Mouse (Mus musculus) intestine, embryonic 15.5 days (tissue): ENCODE results near the gene Col8a1. TPM values are rescaled to one million over a fixed set of nuclear protein-coding genes. Genes with fewer than 3 reads are reported as not detected.

Experiments used
- ATAC-seq: fragments of 200-750 bp; cut with Nextera tagmentation; 2 replicates; pipeline ENCODE4 v1.8.0; 2017; ENCODE audit warnings: moderate TSS enrichment, moderate library complexity
- H3K27ac ChIP-seq: fragments of 300-500 bp; sonication (generic); 2 replicates; pipeline ENCODE4 v1.5.1; 2015; ENCODE audit warnings: mild to moderate bottlenecking, inconsistent platforms
- H3K27me3 ChIP-seq: fragments of 300-500 bp; sonication (generic); replicated peaks from 2 replicates; pipeline ENCODE4 v1.6.1; 2015; ENCODE audit warnings: inconsistent platforms
- H3K36me3 ChIP-seq: fragments of 300-500 bp; sonication (generic); 2 replicates; pipeline ENCODE4 v1.6.1; 2015; ENCODE audit warnings: inconsistent platforms
- H3K4me1 ChIP-seq: fragments of 300-500 bp; sonication (generic); replicated peaks from 2 replicates; pipeline ENCODE4 v1.6.1; 2015; ENCODE audit warnings: inconsistent platforms
- H3K4me2 ChIP-seq: fragments of 300-500 bp; sonication (generic); replicated peaks from 2 replicates; pipeline ENCODE4 v1.6.1; 2015; ENCODE audit warnings: mild to moderate bottlenecking, inconsistent platforms
- H3K4me3 ChIP-seq: fragments of 300-500 bp; sonication (generic); replicated peaks from 2 replicates; pipeline ENCODE4 v1.5.1; 2015; ENCODE audit warnings: inconsistent platforms
- H3K9ac ChIP-seq: fragments of 300-500 bp; sonication (generic); 2 replicates; pipeline ENCODE4 v1.6.1; 2015; ENCODE audit warnings: inconsistent platforms
- H3K9me3 ChIP-seq: fragments of 300-500 bp; sonication (generic); 2 replicates; pipeline ENCODE4 v1.6.1; 2016; ENCODE audit warnings: inconsistent platforms
- WGBS: fragments of 180-500 bp; shearing (Covaris S2); methylation state at CpG from one replicate; pipeline ENCODE4 v1.1.7; 2015; 5-methylcytosine and 5-hydroxymethylcytosine counted together
- polyA plus RNA-seq: library from polyadenylated mRNA; unstranded; fragments of >200 nt; fragmentation: Nextera tagmentation; extraction: Ambion mirVana; gene quantifications from 2 replicates; pipeline ENCODE4 v1.2.1, GENCODE M21; 2015

Col8a1 gene
- 3.9 and 4.8 TPM in 2 replicates for polyA plus RNA-seq

DNA sequence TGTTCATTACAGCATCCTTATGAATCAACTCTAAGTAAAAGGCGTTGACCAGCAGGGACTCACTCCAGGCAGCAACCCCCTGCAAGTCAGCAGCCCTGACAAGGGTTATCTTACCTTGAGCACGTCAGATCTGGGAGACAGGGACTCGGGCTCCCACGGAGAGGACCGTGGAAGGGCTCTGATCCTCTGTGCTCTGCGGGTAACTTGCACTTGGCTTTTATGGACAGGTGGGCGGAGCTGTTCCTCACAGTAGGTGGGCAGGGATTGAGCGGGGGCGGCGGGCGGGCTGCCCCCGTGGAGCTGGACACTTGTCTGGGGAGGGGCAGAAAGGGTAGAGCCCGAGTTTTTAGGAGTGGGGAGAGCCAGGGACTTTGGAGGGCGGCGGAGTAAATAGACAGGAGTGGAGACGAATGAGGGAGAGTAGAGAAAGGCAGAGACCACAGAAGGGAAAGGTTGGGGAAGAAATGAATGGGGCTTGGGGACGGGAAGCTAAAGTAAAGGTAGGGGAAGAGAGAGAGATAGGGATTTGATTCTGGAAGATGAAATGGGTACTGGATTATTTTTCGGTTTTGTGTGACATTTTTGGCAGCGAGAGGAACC is at the start of gene Col8a1:
Gene Col8a1, minus strand, starts transcription at position 212 of the 600 bp plus-strand sequence.
- ATAC-seq: peak; percentile 61
- Histone ChIP-seq H3K4me2 (peak within 1 kb of the TSS; percentile 75), H3K36me3 (no peaks in the 10 kb centered on the region), H3K9me3 (no peaks in the 10 kb centered on the region), H3K4me1 (peaks cover 7% of the 10 kb centered on the region), H3K27me3 (peaks cover 5% of the 10 kb centered on the region; the same call in 1 of the 2 replicates), H3K9ac (0 out of 2 replicates have a peak within 1 kb of the TSS, but pooled peaks have one; percentile 18), H3K4me3 (peak within 1 kb of the TSS; percentile 32), H3K27ac (no peak within 1 kb of the TSS)
- WGBS: 3% methylated on average over 19 of the region's 19 CpGs

DNA sequence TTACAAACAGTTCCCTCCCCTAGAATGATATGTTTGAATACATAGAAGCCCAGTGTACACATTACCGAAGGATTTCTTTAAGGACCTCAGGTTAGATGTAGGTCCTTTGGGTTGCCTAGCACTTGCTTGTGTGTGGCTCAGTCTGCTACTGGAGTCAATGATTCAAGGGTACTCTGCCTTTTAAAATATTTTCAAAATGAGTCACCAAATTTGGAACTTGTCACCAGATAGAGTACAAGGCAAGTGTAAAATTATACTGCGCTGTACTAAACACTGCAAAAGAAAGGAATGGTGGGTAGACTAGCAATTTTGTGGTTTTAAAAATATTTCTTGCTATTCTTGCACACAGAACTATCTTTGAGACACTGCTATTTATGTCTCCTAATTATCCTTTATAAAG is 47.3 kb upstream of the Col8a1 start:
- H3K4me1 ChIP-seq: no peaks in the 10 kb centered on the region
- H3K9ac ChIP-seq: no peak overlapping the region
- WGBS: 90% methylated on average over 2 of the region's 2 CpGs
- no peaks in the 10 kb centered on the region for H3K27me3 ChIP-seq
- H3K36me3 ChIP-seq: no peaks in the 10 kb centered on the region
- H3K4me2 ChIP-seq: no peak overlapping the region
- no peak overlapping the region for H3K27ac ChIP-seq
- no peak overlapping the region for H3K4me3 ChIP-seq
- no peak for ATAC-seq
- no peaks in the 10 kb centered on the region for H3K9me3 ChIP-seq

DNA sequence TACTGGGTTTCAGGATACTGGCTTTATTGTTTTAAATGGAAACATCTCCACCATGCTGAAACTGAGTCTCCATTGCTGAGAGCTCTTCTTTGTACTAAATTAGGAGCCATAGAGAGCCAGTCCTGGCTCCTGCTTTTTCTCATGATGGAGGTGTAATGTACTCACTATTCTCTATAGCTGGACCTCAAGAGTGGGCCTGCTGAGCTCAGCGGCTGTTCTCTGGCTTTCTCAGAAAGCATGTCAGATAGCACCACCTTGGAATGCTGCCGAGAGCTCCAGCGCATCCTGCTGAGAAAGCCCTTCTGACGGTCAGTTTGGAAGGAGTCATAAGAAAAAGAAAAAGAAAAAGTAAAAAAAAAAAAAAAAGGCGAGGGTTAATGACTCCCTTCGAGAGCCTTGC is 41.8 kb upstream of the Col8a1 start:
- Histone ChIP-seq H3K36me3 (no peaks in the 10 kb centered on the region), H3K4me2 (no peak overlapping the region), H3K4me3 (no peak overlapping the region), H3K27me3 (no peaks in the 10 kb centered on the region), H3K9me3 (no peaks in the 10 kb centered on the region), H3K27ac (no peak overlapping the region), H3K9ac (no peak overlapping the region), H3K4me1 (no peaks in the 10 kb centered on the region)
- no peak for ATAC-seq
- 70% methylated on average over 6 of the region's 6 CpGs for WGBS

DNA sequence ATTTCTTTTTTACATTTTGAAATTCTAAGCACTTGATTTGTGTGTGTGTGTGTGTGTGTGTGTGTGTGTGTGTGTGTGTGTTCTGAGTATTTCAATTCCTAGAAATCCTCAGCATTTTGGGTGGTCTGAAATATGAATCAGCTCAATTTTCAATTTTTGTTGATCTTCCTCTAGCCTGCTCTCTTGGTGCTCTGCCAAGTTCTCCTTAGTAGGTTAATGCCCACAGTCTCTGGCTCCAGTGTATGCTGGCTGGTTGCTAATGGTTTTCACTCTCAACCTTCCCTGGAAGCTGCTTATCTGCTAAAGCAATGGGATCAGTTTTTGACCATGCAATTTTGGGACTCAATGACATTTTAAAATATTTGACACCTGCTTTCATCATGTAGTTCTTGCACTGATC is 24.5 kb upstream of the Col8a1 start:
- no peak for ATAC-seq
- H3K27ac ChIP-seq: no peak overlapping the region
- H3K9me3 ChIP-seq: no peaks in the 10 kb centered on the region
- no peak overlapping the region for H3K9ac ChIP-seq
- no peaks in the 10 kb centered on the region for H3K27me3 ChIP-seq
- H3K4me1 ChIP-seq: no peaks in the 10 kb centered on the region
- no peak overlapping the region for H3K4me2 ChIP-seq
- no peaks in the 10 kb centered on the region for H3K36me3 ChIP-seq
- H3K4me3 ChIP-seq: no peak overlapping the region

DNA sequence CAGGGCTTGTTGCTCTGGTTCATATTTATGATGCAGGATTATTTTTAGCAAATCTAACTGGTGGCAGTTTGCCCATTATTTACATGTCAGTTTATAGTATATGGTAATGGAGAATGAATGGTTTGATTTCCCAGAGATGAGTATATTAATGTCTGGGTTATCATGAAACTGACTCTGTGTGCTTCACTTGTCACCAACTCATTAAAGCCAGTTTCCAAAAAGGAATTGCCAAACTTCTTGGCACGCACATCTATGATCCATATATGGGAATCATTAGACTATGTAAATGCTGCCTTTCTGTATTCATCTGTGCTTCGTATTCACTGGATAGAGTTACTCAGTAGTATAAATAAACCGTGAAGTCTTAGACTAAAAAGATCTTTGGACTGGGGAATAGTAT is 11.1 kb upstream of the Col8a1 start:
- no peak overlapping the region for H3K9ac ChIP-seq
- 55% methylated on average over 3 of the region's 3 CpGs for WGBS
- no peak for ATAC-seq

DNA sequence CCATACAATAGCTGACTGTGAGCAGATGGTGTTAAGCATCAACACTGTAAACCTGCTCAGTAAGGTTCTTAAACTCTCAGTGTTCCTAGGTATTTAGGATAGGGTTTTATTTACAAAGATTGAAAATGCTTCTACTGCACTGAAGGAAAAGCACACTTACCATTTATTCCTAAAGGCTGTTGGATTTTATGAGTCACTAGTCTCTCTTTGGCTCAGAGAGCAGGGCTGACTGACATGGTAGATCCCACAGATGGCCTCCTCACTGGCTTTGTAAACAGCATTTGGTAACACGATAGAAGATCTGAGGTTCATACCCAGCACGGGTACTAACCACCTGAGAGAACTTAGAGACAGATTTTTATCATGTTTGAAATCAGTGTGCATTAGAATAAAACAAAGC is 5.3 kb upstream of the Col8a1 start:
- Histone ChIP-seq H3K4me2 (no peak overlapping the region), H3K27ac (no peak overlapping the region), H3K36me3 (no peaks in the 10 kb centered on the region), H3K27me3 (0 out of 2 replicates have a peak, but pooled peaks cover 3% of the 10 kb centered on the region), H3K4me1 (peaks cover 4% of the 10 kb centered on the region), H3K9ac (no peak overlapping the region), H3K4me3 (no peak overlapping the region), H3K9me3 (no peaks in the 10 kb centered on the region)
- 58% methylated on average over 2 of the region's 2 CpGs for WGBS
- ATAC-seq: no peak

More for the DNA sequence above, 11.1 kb upstream of the Col8a1 start:
- Histone ChIP-seq H3K4me2 (no peak overlapping the region), H3K4me1 (no peaks in the 10 kb centered on the region), H3K9me3 (no peaks in the 10 kb centered on the region), H3K4me3 (no peak overlapping the region), H3K27ac (no peak overlapping the region), H3K27me3 (no peaks in the 10 kb centered on the region), H3K36me3 (no peaks in the 10 kb centered on the region)

DNA sequence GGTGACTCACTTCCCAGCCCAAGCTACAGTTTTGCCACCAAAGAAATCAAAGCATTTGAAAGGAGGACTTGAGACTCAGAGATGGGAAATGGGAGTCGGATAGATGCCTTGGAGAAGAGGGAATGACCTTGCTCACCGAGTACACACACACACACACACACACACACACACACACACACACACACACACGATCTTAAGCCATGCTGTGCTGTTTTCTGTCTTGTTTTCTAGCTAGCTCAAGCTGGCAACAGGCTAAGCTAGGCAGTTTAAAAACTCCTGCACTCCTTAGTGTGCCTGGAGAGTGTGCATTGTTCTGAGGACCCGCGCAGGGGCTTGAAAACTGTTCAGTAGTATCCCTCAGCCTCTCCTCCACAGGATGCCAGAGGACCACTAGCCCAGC is 1.2 kb upstream of the Col8a1 start:
- peaks cover 5% of the 10 kb centered on the region; the same call in 1 of the 2 replicates for H3K27me3 ChIP-seq
- no peaks in the 10 kb centered on the region for H3K36me3 ChIP-seq
- peaks cover 7% of the 10 kb centered on the region for H3K4me1 ChIP-seq
- ATAC-seq: no peak
- H3K9ac ChIP-seq: no peak overlapping the region
- no peaks in the 10 kb centered on the region for H3K9me3 ChIP-seq
- no peak overlapping the region for H3K4me3 ChIP-seq
- WGBS: 55% methylated on average over 5 of the region's 5 CpGs
- H3K4me2 ChIP-seq: no peak overlapping the region
- no peak overlapping the region for H3K27ac ChIP-seq

DNA sequence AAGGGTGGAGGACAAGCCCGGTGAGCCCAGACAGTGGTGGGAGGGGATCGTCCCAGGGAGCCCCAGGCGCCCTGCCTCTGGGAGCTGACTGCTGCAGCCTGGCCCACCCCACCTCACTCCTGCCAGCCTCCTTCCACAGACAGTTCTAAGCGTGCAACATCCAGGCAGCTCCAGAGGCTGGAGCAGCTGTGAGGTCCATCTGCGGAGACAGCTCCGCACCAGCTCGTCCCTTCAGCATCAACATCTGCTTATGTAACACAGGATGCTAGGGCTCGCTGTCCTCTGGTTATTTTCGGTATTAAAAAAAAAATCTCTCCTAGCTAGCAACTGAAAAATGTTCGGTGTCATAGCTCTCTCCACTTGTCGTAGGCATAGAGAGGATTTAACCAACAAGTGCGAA is 704 bp upstream of the Col8a1 start:
- ATAC-seq: peak; percentile 73
- Histone ChIP-seq H3K4me2 (peak overlapping the region; percentile 75), H3K4me3 (peak overlapping the region; percentile 32), H3K9ac (0 out of 2 replicates have a peak overlapping the region, but pooled peaks have one; percentile 15), H3K9me3 (no peaks in the 10 kb centered on the region), H3K27me3 (peaks cover 5% of the 10 kb centered on the region; the same call in 1 of the 2 replicates), H3K36me3 (no peaks in the 10 kb centered on the region), H3K4me1 (peaks cover 7% of the 10 kb centered on the region), H3K27ac (no peak overlapping the region)
- WGBS: 13% methylated on average over 12 of the region's 12 CpGs

DNA sequence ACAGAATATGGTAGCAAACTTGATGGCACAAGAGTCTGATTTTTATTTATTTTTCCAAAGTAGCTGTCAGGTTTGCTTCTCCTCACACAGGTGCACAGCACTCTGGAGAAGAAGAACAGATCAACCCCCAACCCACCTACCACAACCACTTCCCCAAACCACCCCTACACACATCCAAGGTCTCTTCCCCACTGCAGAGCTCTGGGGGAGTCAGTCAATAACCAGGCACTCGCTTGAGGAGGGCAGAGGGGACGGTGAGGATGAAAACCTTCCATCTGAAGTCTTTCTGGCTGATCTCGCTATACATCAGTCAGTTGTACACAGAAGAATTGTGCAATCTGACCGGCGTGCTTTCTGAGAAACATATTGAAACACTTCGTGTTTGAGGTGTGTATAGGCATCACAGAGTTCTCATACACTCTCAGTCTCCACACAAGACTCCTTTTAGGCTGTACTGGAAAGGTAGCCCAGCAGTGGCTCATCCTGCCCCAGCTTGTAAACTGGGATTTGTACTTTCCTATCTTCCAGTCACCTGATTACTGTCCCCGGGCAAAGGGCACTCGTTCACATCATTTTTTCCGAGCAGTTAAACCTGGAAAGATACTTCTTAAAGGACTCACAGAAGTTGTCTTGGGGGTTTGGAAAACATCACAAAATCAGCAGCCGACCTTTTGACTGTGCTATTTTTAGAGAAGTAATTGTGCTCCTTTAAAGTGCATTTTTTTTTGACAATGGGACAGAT is 827 bp downstream of the Col8a1 start:
- Histone ChIP-seq H3K9me3 (no peaks in the 10 kb centered on the region), H3K4me2 (peak overlapping the region; percentile 75), H3K4me1 (peaks cover 7% of the 10 kb centered on the region), H3K4me3 (no peak overlapping the region), H3K36me3 (no peaks in the 10 kb centered on the region), H3K27ac (no peak overlapping the region), H3K9ac (no peak overlapping the region), H3K27me3 (peaks cover 5% of the 10 kb centered on the region; the same call in 1 of the 2 replicates)
- WGBS: 40% methylated on average over 10 of the region's 10 CpGs
- no peak for ATAC-seq

DNA sequence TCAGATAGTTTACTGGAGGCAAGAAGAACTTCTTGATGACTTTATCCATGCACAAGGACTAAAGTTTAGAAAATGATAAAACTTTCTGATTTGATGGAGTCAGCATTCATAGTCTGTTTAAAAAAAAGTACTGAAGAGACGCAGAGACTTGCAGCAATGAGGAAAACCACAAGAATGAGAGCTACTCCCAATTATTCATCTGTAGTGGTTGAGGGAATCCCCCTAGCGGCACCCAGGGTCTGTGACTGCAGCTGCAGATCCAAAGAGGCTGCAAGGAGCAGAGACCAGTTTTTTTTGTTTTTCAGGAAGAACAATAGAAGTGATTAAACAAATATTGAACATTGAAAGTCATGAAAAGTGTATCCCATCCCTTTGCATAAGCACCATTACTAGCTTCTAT is 4.0 kb downstream of the Col8a1 start:
- peaks cover 5% of the 10 kb centered on the region; the same call in 1 of the 2 replicates for H3K27me3 ChIP-seq
- no peak overlapping the region for H3K27ac ChIP-seq
- WGBS: 40% methylated on average over 2 of the region's 2 CpGs
- no peak overlapping the region for H3K4me3 ChIP-seq
- H3K9ac ChIP-seq: no peak overlapping the region
- no peaks in the 10 kb centered on the region for H3K9me3 ChIP-seq
- no peak overlapping the region for H3K4me2 ChIP-seq
- ATAC-seq: no peak
- H3K36me3 ChIP-seq: no peaks in the 10 kb centered on the region
- H3K4me1 ChIP-seq: peaks cover 7% of the 10 kb centered on the region

DNA sequence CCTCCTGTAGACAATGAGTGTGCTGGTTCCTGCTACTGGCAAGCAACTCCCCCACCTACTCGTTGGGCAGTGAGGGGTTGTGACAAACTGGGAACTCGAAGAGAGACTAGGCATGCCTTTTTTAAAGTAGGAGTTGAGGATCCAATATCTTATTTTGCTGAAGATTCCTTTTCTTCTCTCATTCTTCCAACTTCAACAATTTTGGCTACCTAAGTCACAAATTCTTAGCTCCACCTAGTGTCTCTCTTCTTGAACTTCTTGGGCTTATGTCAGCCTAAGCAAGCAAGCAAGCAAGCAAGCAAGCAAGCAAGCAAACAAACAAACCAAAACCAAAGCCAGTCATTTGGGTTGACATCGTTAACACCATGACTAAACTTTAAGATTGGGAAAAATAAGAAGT is 6.4 kb downstream of the Col8a1 start:
- Histone ChIP-seq H3K9me3 (no peaks in the 10 kb centered on the region), H3K27me3 (no peaks in the 10 kb centered on the region), H3K9ac (no peak overlapping the region), H3K4me3 (no peak overlapping the region), H3K4me2 (no peak overlapping the region), H3K36me3 (no peaks in the 10 kb centered on the region), H3K4me1 (no peaks in the 10 kb centered on the region), H3K27ac (no peak overlapping the region)
- no peak for ATAC-seq
- 62% methylated on average over 3 of the region's 3 CpGs for WGBS

DNA sequence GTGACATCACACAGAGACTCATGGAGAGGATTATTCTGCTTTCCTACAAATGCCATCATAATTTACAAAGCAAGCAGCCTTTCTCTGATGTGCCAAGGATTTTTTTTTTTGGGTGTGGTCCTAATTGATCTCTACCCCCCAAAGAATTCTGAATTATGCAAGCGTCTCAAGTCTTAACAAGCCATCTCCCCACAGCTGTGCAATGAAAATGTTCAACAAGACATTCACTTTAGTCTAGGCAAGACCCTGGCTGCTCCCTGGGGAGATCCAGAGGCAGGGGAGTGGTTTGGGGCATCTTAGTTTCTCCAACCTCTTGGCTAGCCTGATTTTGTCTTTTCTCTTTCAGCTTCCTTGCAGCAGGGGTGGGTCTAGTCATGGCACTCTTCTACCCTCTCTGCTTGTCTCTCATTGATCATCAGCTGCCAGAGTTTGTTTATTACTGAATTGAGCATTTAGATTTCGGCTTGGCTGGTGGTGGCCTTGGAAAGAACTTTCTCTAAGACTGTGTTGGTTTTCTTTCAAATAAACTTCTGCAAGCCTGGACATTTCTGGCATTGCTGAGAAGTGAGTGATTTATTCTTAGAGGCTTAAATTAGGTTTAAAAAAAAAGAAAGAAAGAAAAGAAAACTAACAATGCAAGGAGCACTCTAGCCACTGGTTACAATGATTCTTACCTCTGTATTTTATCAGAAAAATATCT is 7.0 kb downstream of the Col8a1 start:
- Histone ChIP-seq H3K27ac (no peak overlapping the region), H3K27me3 (no peaks in the 10 kb centered on the region), H3K4me2 (no peak overlapping the region), H3K4me3 (no peak overlapping the region), H3K9me3 (no peaks in the 10 kb centered on the region), H3K36me3 (no peaks in the 10 kb centered on the region), H3K4me1 (no peaks in the 10 kb centered on the region), H3K9ac (no peak overlapping the region)
- WGBS: 57% methylated on average over 2 of the region's 2 CpGs
- ATAC-seq: no peak
